Mouse (Mus musculus) CD4-positive helper T cell, adult 2 months (primary cell): ENCODE results near the gene Frmpd2.

Experiments used
- DNase-seq: peaks from one replicate; pipeline ENCODE4 v3.0.0-alpha.2; 2012; ENCODE audit warnings: low read depth, missing footprints, low spot score

Gene Frmpd2

DNA sequence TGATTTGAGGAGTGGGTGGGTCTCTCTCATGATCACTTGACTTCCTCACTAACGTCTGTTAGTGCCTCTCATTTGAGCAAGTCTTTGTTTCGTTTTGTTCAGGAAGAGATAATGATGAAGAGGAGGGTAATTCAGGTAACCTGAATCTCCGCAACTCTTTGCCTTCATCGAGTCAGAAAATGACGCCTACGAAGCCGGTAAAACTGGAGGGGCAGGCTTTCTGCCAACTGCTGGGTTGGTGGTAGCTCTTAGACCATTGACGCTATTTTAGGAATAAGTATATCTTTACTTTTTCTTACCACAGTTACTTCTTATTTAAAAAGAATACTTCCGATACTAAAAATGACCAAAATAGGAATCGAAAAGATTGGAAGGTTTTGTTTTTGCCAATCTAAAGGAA, 135.9 kb downstream of the Frmpd2 start:
- no peak for DNase-seq
